Mouse (Mus musculus): ENCODE results near the gene Lin54.
A peak's percentile ranks its signal among the peaks of the same experiment; 100 is the strongest.

Lin54 gene

DNA sequence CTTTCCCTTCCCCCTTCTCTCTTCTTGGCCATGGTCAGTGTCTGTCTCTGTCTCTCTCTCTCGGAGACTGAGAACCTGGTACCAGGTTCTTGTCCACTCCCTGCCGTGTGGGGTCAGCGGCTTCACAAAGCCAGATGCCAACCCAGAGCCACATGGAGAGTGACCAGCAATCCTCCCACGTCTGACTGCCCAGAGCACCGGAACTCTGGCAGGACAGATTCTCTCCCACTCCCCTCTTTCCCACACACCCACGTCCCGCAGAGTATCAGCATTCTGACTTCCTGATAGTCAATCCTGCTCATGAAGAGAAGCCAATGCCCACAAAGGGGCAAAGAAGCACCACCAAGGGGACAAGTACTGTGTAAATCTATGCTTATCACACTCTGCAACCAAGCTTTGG, 76.8 kb downstream of the Lin54 start:
- ATAC-seq (ENCODE audit: low TSS enrichment) = no peak

DNA sequence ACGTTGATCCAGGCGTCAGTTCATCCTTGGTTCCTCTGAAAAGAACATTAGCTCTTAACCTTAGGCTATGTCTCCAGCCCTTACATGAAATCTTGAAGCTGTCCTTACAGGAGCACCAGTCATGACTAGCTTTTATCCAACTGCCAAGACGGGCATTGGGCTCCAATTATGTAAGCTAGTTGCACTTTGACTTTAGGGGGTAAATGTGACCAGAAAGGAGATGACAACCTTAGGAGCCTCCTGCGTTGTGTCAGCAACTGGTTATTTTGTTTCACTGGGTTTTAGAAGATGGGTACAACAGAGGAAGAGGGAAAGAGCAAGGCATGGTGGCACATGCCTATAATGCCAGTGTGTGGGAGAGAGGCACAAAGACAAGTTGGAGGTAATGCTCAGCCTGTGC, 81.6 kb downstream of the Lin54 start:
- no peak for ATAC-seq (ENCODE audit: low TSS enrichment)

DNA sequence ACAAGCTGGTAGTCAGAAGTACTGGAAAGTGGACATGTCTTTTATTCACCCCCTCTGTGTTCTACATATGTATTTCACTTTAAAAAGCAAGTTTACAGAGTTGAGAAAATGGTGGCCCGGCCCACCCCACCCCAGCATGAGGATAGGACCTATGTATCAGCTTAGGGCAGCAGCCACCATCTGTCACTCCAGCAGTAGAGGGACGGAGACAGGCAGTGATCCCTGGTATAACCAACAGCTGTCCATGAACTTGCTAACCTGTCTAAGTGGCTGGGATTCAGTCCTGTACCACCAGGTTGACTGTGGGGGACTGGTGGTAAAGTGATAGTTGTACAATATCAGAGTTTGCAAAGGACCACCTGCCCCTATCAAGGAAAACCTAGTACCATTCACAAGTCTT, 82.4 kb downstream of the Lin54 start:
- ATAC-seq (ENCODE audit: low TSS enrichment) = no peak

DNA sequence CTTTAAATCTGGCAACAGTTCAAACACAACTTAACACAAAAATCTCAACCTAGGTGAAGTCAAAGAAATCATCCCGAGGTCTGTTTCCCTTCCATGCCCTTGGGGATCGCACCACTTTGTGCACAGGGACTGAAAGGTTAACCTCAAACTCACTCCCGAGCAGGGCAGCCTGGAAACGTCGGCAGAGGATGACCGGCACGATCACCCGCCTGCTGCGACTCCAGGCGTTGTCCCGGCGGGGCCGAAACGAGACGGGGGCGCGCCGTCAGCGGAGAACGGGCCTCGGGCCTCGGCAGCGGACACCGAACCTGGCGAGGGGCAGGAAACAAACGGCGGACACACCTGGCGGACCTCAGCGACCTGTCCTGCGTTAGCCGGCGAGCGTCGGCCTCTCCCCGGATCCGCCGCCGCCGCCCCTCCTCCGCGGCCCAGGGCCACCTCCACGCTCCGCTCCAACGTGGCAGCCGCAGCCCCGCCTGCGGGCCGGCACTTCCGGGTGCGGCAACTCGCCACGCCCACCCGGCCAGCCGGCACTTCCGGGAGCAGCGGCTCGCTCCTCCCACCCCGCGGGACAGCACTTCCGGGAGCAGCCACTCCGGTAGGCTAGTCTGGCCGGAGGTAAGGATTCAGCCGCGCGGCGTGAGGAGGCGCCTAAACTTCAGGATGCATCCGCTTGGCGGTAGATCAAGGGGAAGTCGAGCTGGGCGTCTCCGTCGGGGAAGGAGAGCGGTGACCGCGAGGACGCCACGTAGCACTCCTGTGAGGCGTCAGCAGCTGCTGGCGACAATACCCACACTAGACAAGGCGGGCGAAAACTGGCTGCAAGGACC, 84.5 kb downstream of the Lin54 start, which contains the start of gene Sec31a:
Gene Sec31a, minus strand, starts transcription at position 474 of the 830 bp plus-strand sequence.
- ATAC-seq (ENCODE audit: low TSS enrichment) = peak; percentile 96

DNA sequence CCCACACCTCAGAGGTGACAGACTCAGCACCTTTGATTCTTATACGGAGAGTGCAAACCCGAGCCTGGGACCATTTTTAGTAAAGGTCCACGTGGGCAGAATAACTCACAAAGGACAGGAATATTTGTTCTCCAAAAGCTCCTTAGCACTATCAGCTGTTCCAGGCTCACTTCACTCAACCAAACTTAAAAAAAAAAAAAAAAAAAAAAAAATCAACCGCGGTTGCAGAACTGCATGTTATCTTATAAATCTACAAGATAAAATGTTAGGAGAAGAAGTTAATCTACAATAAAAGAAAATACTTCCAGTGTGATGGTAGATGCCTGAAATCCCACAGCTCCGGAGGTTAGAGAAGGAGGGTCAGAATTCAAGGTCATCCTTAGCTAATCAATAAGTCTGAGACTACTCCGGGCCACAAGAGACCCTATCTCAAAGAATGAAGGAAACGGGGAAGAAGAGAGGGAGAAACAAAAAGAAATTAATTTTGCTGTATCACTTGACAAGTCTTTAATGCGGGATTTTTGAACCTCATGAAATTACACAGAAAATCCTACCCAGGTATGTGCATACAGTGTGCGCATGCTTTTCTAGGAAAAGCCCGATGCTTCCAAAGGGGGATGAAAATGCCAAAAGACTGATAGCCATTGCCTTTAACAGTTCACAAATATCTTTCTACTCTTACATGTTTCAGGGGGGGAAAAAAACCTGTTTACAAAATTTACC, 85.8 kb downstream of the Lin54 start:
- no peak for ATAC-seq (ENCODE audit: low TSS enrichment)

DNA sequence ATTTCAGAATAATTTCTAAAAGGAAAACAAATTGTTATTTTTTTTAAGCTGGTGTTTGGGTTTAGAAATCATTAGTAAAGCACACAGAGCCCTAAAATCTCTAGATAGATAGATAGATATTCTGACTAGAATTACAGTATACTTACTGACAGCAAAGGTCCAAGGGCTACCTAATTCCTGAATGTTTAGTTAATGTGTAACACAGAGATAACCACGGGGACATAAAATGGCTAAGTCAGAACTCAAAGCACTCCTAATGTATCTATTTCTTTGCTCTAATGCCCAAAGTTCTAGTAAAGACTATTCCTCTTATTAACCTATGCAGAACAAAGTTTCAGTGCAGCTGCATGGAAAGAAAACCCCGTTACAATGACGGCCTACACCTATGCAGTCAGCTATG, 87.6 kb downstream of the Lin54 start:
- no peak for ATAC-seq (ENCODE audit: low TSS enrichment)

DNA sequence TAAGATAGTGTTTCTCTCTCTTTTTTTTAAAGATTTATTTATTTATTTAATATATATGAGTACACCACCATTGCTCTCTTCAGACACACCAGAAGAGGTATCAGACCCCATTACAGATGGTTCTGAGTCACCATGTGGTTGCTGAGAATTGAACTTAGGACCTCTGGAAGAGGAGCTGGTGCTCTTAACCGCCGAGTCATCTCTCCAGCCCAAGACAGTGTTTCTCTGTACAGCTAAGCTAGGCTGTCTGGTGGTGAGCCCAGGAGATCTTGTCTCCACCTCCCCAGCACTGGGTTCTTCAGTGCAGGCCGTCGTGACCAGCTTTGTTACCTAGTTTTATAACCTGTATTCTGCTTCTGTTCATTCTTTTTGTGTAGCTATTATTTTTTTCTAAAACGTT, 90.2 kb downstream of the Lin54 start:
- ATAC-seq (ENCODE audit: low TSS enrichment) = no peak

DNA sequence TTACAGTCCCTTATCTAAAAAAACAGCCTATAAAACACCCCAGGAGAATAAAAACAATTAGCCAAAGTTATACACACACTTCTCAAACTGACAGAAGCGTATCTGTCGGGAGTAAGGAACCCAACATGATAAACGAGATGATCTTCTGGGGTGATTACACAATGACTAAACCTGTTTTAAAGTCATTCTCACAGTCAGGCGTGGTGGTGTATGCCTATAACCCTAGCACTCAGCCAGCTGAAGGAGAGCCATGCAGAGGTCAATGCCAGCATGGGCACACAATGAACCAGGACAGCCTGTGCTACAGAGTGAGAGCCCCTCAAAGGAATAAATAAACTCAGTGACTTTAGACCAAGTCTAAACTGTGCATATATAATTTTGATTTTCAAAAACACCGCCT, 92.0 kb downstream of the Lin54 start:
- no peak for ATAC-seq (ENCODE audit: low TSS enrichment)

DNA sequence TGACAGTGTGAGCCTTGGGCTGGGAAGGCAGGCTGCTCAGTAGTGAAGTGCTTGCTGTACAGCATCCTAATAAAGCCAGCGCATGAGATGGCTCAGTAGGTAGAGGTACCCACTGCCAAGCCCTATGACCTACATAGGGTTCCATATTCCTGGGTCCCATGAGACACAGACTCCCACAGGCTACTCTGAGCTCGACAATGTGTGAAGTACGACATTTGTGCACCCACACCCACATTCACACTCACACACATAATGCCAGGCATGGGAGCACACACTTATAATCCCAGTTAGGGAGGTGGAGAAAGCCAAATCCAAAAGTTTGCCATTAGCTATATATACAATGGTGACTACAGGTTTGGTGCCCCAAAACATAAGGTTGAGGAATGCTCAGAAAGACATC, 103.7 kb downstream of the Lin54 start:
- peak; percentile 84 for ATAC-seq (ENCODE audit: low TSS enrichment)

DNA sequence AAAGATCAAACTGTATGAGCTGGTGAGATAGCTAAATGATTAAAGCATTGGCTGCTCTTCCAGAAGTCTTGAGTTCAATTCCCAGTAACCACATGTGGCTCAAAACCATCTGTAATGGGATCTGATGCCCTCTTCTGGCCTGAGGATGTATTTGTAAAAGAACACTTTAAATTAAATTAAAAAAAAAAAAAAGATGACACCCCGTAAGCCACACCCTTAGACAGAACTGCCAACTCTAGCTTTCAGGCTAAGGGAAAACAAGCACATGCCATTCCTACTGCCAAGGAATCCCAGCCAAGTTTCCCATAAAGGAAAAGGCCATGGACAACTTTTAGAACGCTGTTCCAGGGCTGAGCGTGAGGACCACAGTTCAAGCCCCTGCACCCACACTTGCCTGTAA, 106.8 kb downstream of the Lin54 start:
- no peak; the same call in 1 of the 2 replicates for ATAC-seq (ENCODE audit: low TSS enrichment)

DNA sequence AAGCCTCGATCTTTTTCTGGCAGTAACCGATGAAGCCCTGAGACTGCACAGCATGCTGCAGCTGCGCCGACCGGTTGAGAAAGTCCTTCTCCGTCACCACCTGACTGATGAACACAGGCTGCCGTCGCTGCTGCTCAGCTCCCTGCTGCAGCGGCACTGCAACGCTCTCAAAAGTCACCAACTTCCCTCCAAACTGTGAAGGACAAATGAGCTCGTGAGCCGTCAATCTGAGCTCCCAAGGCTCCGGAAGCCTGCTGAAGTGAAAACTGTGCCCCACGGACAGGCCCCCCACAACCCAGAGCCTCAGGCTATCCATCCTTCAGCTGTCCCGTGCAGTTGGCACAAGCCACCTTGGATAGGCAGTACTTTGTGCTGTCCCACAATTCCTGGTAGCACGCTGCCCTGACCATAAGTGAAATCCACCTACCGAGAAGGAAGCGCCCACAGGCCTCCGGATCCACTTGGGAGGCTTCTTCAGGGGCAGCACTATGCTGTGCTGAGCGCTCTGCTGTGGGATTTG, 107.9 kb downstream of the Lin54 start:
- no peak for ATAC-seq (ENCODE audit: low TSS enrichment)

All from frontal cortex, adult (tissue).